Mouse (Mus musculus): Measurements from ENCODE around the gene Larp4b. TPM values are rescaled to one million over a fixed set of nuclear protein-coding genes. Genes with fewer than 3 reads are reported as not detected.

Larp4b gene
- polyA plus RNA-seq, 1 experiment: 2.0 TPM

DNA sequence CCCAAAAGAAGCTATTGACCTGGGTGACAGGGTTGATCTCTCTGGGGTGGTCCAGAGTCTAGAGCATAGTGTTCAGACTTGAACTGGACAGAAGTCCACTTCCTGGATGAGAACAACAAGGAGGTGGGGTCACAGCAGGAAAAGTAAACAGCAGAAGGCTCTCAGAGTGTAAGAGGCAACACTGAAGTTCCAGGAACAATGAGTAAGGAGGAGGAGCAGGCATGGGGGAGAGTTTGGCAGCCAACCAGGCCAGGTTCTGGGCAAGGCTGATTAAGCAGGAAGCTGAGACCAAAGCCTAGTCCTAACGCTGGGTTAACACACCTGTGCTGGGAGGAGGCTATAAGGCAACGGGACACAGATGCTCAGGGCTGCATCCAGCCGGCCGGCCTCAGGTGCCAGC is 19.9 kb upstream of the Larp4b start:
- Histone ChIP-seq H3K36me3 (ENCODE audit: control insufficient read depth) (no peaks in the 10 kb centered on the region), H3K4me1 (ENCODE audit: control insufficient read depth) (no peaks in the 10 kb centered on the region), H3K4me3 (replicated peaks) (no peak overlapping the region), H3K27me3 (ENCODE audit: control insufficient read depth) (peaks cover 3% of the 10 kb centered on the region; the same call in 1 of the 2 replicates), H3K9me3 (ENCODE audit: control insufficient read depth, low read length) (no peaks in the 10 kb centered on the region)
- TF ChIP-seq GATA1 (IDR thresholded peaks at IDR 0.05; ENCODE audit: low read length) (no peak), TAL1 (IDR thresholded peaks at IDR 0.05; ENCODE audit: low read length) (no peak)

GRCm38 (mm10) chr13:9075825-9076592 is 17.7 kb upstream of the Larp4b start:
- no peaks in the 10 kb centered on the region for H3K36me3 ChIP-seq (ENCODE audit: control insufficient read depth)
- H3K4me3 ChIP-seq (replicated peaks): no peak overlapping the region
- TF ChIP-seq TAL1 (IDR thresholded peaks at IDR 0.05; ENCODE audit: low read length) (no peak), GATA1 (IDR thresholded peaks at IDR 0.05; ENCODE audit: low read length) (no peak)
- peaks cover 3% of the 10 kb centered on the region; the same call in 1 of the 2 replicates for H3K27me3 ChIP-seq (ENCODE audit: control insufficient read depth)
- no peaks in the 10 kb centered on the region for H3K9me3 ChIP-seq (ENCODE audit: control insufficient read depth, low read length)
- peaks cover 2% of the 10 kb centered on the region; the same call in 1 of the 2 replicates for H3K4me1 ChIP-seq (ENCODE audit: control insufficient read depth)

- Histone ChIP-seq H3K9me3 (ENCODE audit: control insufficient read depth, low read length) (no peaks in the 10 kb centered on the region), H3K4me1 (ENCODE audit: control insufficient read depth) (peaks cover 2% of the 10 kb centered on the region; the same call in 1 of the 2 replicates), H3K27me3 (ENCODE audit: control insufficient read depth) (peaks cover 2% of the 10 kb centered on the region; the same call in 1 of the 2 replicates), H3K4me3 (replicated peaks) (no peak overlapping the region), H3K36me3 (ENCODE audit: control insufficient read depth) (no peaks in the 10 kb centered on the region)
- TF ChIP-seq GATA1 (IDR thresholded peaks at IDR 0.05; ENCODE audit: low read length) (no peak), TAL1 (IDR thresholded peaks at IDR 0.05; ENCODE audit: low read length) (no peak)
Measured at GRCm38 (mm10) chr13:9082128-9082883, 11.4 kb upstream of the Larp4b start.

DNA sequence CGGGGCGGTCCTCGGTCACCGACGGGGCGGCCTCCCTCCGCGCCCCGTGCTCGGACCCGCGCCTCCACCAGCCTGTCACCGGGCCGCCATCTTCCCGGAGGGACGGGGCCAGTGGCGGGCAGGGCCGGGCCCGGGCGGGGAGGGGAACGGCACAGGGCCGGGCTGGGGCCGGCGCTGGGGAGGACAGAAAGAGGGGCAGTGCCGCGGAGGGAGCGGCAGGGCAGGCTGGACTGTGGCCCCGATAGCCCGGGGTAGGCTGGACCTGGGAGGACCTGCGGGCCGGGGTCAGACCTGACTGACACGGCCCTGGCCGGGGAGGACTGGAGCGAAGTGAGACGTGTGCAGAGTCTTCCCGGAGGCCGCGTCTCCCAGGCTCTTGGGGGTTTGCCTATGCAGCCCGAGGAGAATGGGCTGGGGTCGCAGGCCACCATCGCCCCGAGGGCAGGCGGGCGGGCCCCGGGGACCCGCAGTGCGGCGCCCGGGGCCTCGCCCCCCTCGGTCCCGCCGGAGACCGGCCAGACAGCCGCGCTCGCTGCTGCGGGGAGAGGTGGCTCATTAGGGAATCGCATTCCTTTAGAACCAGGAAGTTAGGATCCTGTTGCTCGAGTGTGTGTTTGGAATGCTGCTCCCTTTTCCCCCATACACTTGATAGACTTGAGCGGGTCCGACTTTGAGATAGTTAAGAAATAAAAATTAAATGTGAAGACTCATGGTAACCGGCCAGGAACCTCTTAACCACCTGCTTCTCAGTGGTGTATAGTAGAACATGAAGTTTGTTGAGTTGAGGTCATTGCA is 702 bp downstream of the Larp4b start:
- Histone ChIP-seq H3K4me3 (replicated peaks) (peak overlapping the region; percentile 98), H3K4me1 (ENCODE audit: control insufficient read depth) (peaks cover 61% of the 10 kb centered on the region), H3K27me3 (ENCODE audit: control insufficient read depth) (no peaks in the 10 kb centered on the region), H3K9me3 (ENCODE audit: control insufficient read depth, low read length) (no peaks in the 10 kb centered on the region), H3K36me3 (ENCODE audit: control insufficient read depth) (peaks cover 34% of the 10 kb centered on the region)
- TF ChIP-seq GATA1 (IDR thresholded peaks at IDR 0.05; ENCODE audit: low read length) (no peak), TAL1 (IDR thresholded peaks at IDR 0.05; ENCODE audit: low read length) (no peak)

- H3K36me3 ChIP-seq (ENCODE audit: control insufficient read depth): peaks cover 76% of the 10 kb centered on the region
- no peaks in the 10 kb centered on the region for H3K9me3 ChIP-seq (ENCODE audit: control insufficient read depth, low read length)
- H3K4me3 ChIP-seq (replicated peaks): no peak overlapping the region
- TF ChIP-seq TAL1 (IDR thresholded peaks at IDR 0.05; ENCODE audit: low read length): no peak
- TF ChIP-seq GATA1 (IDR thresholded peaks at IDR 0.05; ENCODE audit: low read length): no peak
- H3K27me3 ChIP-seq (ENCODE audit: control insufficient read depth): no peaks in the 10 kb centered on the region
- peaks cover 50% of the 10 kb centered on the region for H3K4me1 ChIP-seq (ENCODE audit: control insufficient read depth)
Measured at GRCm38 (mm10) chr13:9099289-9099688, 5.6 kb downstream of the Larp4b start.

GRCm38 (mm10) chr13:9100517-9100916 is 6.8 kb downstream of the Larp4b start:
- no peak for TF ChIP-seq TAL1 (IDR thresholded peaks at IDR 0.05; ENCODE audit: low read length)
- TF ChIP-seq GATA1 (IDR thresholded peaks at IDR 0.05; ENCODE audit: low read length): no peak
- Histone ChIP-seq H3K27me3 (ENCODE audit: control insufficient read depth) (no peaks in the 10 kb centered on the region), H3K9me3 (ENCODE audit: control insufficient read depth, low read length) (no peaks in the 10 kb centered on the region), H3K4me1 (ENCODE audit: control insufficient read depth) (peaks cover 50% of the 10 kb centered on the region), H3K36me3 (ENCODE audit: control insufficient read depth) (peaks cover 85% of the 10 kb centered on the region), H3K4me3 (replicated peaks) (no peak overlapping the region)

- Histone ChIP-seq H3K27me3 (ENCODE audit: control insufficient read depth) (no peaks in the 10 kb centered on the region), H3K4me1 (ENCODE audit: control insufficient read depth) (peaks cover 48% of the 10 kb centered on the region)
- TF ChIP-seq GATA1 (IDR thresholded peaks at IDR 0.05; ENCODE audit: low read length) (no peak), TAL1 (IDR thresholded peaks at IDR 0.05; ENCODE audit: low read length) (no peak)
Measured at GRCm38 (mm10) chr13:9106246-9106645, 12.6 kb downstream of the Larp4b start.

DNA sequence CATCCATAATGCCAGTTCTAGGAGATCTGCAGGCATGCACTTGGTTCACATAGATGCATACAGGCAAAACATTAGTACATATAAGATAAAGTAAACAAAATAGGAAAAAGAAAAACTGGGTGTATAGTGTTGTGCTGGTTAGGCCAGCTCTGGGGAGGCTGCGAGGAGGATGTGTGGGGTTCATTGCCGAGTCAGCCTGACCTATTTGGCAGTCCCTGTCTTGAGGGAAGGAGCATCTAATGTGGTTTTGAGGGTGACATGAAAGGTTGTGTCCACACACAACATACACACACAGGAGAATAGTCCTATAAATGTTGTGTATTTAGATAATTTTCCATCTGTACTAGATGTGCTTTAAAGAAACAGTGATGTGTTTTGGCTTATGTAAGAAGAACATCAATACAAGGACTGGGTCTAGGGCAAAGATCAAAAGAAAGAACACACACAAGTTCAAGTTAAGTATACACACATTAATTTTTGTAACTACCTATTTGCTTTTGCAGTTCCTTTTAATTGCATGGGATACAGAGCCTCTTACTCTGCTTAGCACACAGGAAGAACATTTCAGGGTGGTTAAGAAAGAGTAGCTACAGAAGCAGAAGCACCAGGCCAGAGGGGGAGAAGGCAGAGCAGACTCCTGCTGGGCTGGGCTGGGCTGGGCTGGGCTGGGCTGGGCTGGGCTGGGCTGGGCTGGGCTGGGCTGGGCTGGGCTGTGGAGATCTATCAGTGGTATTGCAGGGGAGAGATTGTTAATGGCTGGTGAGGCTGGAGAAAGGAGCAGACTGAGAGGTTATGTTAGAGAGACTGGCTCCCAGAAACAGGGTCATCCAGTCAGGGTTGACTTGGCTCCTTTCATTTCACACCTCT is 13.5 kb downstream of the Larp4b start:
- peak overlapping the region; percentile 2 for H3K4me3 ChIP-seq (replicated peaks)
- no peaks in the 10 kb centered on the region for H3K9me3 ChIP-seq (ENCODE audit: control insufficient read depth, low read length)
- H3K4me1 ChIP-seq (ENCODE audit: control insufficient read depth): peaks cover 50% of the 10 kb centered on the region
- H3K27me3 ChIP-seq (ENCODE audit: control insufficient read depth): no peaks in the 10 kb centered on the region
- TF ChIP-seq GATA1 (IDR thresholded peaks at IDR 0.05; ENCODE audit: low read length) (no peak), TAL1 (IDR thresholded peaks at IDR 0.05; ENCODE audit: low read length) (no peak)
- peaks cover 71% of the 10 kb centered on the region for H3K36me3 ChIP-seq (ENCODE audit: control insufficient read depth)

More at GRCm38 (mm10) chr13:9106246-9106645, 12.6 kb downstream of the Larp4b start:
- H3K36me3 ChIP-seq (ENCODE audit: control insufficient read depth): peaks cover 71% of the 10 kb centered on the region
- no peak overlapping the region for H3K4me3 ChIP-seq (replicated peaks)
- no peaks in the 10 kb centered on the region for H3K9me3 ChIP-seq (ENCODE audit: control insufficient read depth, low read length)

Data from erythroblast, embryonic 14.5 days (primary cell).